Mouse (Mus musculus): ENCODE results near the gene Ccdc12. TPM values are rescaled to one million over a fixed set of nuclear protein-coding genes. Genes with fewer than 3 reads are reported as not detected.

The Ccdc12 gene
- total RNA-seq, 2 experiments from 2014 or later, result 57.0 to 57.9 TPM

Small RNA genes lying within 50 kb of the gene (microRNA-seq; reads per million reads assigned to microRNA genes)
- gene Mir8107, result not detected

Other genes starting within 250 kb of the Ccdc12 start
- gene Ptpn23, start 248.3 kb upstream of the Ccdc12 start, total RNA-seq (2021), result 10 to 100 TPM; 29.5 to 34.0 TPM
- 1 to 10 TPM in 1 of 2 experiments, under 1 TPM in 1; 0.98 to 3.5 TPM for gene Ngp, start 236.8 kb upstream of the Ccdc12 start, total RNA-seq (2021)
- 10 to 100 TPM; 11.7 to 12.6 TPM for gene Klhl18, start 179.8 kb upstream of the Ccdc12 start, total RNA-seq (2021)
- gene Kif9, start 179.5 kb upstream of the Ccdc12 start, total RNA-seq (2021), result under 1 TPM; 0.29 to 0.52 TPM
- 10 to 100 TPM; 61.7 to 62.3 TPM for gene Setd2, start 123.9 kb upstream of the Ccdc12 start, total RNA-seq (2021)
- 1 to 10 TPM; 4.0 to 4.3 TPM for gene Nradd, start 32.1 kb upstream of the Ccdc12 start, total RNA-seq (2021)
- gene Nbeal2, start 2.3 kb upstream of the Ccdc12 start, total RNA-seq (2021), result 1 to 10 TPM; 3.1 to 3.4 TPM
- gene Myl3, start 85.4 kb downstream of the Ccdc12 start, total RNA-seq (2021), result 100 to 1,000 TPM; 322 to 324 TPM
- gene Pth1r, start 90.6 kb downstream of the Ccdc12 start, total RNA-seq (2021), result 10 to 100 TPM; 11.8 to 13.4 TPM
- not detected for gene Prss42, start 141.7 kb downstream of the Ccdc12 start, total RNA-seq (2021)
- not detected for gene Prss44, start 157.5 kb downstream of the Ccdc12 start, total RNA-seq (2021)
- gene Prss43, start 170.2 kb downstream of the Ccdc12 start, total RNA-seq (2021), result not detected
- not detected for gene Prss45, start 178.1 kb downstream of the Ccdc12 start, total RNA-seq (2021)
- not detected for gene Prss46, start 188.0 kb downstream of the Ccdc12 start, total RNA-seq (2021)
- not detected for gene Prss50, start 201.5 kb downstream of the Ccdc12 start, total RNA-seq (2021)
- 1 to 10 TPM; 5.8 to 6.6 TPM for gene Als2cl, start 223.4 kb downstream of the Ccdc12 start, total RNA-seq (2021)
- under 1 TPM; 0.47 to 0.60 TPM for gene Tmie, start 223.6 kb downstream of the Ccdc12 start, total RNA-seq (2021)

Data from gastrocnemius, postnatal 4 days (tissue).